Mouse (Mus musculus): ENCODE results near the gene Pnp. TPM values are rescaled to one million over a fixed set of nuclear protein-coding genes. Genes with fewer than 3 reads are reported as not detected.
"Not testable (repeated sequence)": the region's sequence is repeated elsewhere in the genome, so short reads cannot be mapped to it uniquely, and the experiment has no call there.

Pnp gene
- total RNA-seq, 2 experiments from 2014 or later = 4.6 to 6.8 TPM

- no peak for DNase-seq
- intact Hi-C loops (cut with DNase I; ENCODE audit: low total_unique reads) = no loop called here
Observed at GRCm38 (mm10) chr14:50925111-50925920, 5.6 kb upstream of the Pnp start.

GRCm38 (mm10) chr14:50927366-50927765 lies 3.5 kb upstream of the Pnp start:
- intact Hi-C loops (cut with DNase I; ENCODE audit: low total_unique reads) = no loop called here

GRCm38 (mm10) chr14:50929951-50930350 lies 931 bp upstream of the Pnp start:
- intact Hi-C loops (cut with DNase I; ENCODE audit: low total_unique reads) = loop anchor here (5.0 kb wide), 1 partner anchor 128 kb away; no protein-coding TSS in a partner anchor
- peak; percentile 6 for DNase-seq

More at GRCm38 (mm10) chr14:50927366-50927765, 3.5 kb upstream of the Pnp start:
- no peak for DNase-seq

GRCm38 (mm10) chr14:50930377-50930753 lies 517 bp upstream of the Pnp start:
- DNase-seq = peak; percentile 53
- intact Hi-C loops (cut with DNase I; ENCODE audit: low total_unique reads) = loop anchor here (5.0 kb wide), 1 partner anchor 128 kb away; no protein-coding TSS in a partner anchor

- no peak for DNase-seq
- intact Hi-C loops (cut with DNase I; ENCODE audit: low total_unique reads) = loop anchor here (5.0 kb wide), 1 partner anchor 129 kb away; no protein-coding TSS in a partner anchor
Observed at GRCm38 (mm10) chr14:50931493-50932020, 675 bp downstream of the Pnp start.

DNA sequence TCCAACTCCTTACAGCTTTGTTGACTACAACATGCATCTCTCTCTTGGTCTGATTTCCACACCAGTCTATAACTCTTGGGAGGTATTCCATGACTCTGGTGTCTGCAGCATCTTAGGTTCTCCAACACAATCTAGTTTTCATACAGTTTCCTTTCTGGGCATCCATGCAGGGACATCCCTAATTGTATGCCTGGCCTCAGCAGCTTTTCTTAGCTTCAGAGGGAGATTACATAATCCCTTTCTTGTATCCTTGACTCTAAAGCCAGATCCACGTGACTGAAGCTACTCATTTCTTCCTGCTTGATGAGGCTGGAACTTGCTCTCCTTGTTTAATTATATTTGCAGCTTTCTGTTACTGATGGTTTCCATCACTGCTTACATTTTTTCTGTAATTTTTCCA lies 5.8 kb downstream of the Pnp start:
- intact Hi-C loops (cut with DNase I; ENCODE audit: low total_unique reads) = no loop called here
- no peak for DNase-seq

GRCm38 (mm10) chr14:50938119-50938908 lies 7.4 kb downstream of the Pnp start:
- intact Hi-C loops (cut with DNase I; ENCODE audit: low total_unique reads) = no loop called here
- no peak for DNase-seq

DNA sequence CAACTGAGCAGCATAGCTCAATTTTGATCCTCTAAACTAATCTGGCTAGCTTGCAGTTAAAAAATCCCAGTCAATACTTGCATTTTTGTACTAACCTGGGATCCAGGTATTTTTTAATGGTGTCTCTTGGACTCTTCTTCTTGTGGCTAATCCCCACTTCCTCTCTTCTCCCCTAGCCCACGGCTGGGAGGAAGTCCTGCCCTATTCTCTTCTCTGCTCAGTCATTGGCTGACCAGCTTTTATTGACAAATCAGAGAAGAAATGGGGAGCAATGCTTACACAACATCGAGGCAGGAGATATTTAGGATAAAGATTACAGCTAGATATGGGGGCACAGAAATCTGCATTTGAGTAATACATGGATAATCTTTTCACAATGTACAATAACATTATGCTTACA lies 8.1 kb downstream of the Pnp start:
- intact Hi-C loops (cut with DNase I; ENCODE audit: low total_unique reads) = no loop called here
- no peak for DNase-seq

DNA sequence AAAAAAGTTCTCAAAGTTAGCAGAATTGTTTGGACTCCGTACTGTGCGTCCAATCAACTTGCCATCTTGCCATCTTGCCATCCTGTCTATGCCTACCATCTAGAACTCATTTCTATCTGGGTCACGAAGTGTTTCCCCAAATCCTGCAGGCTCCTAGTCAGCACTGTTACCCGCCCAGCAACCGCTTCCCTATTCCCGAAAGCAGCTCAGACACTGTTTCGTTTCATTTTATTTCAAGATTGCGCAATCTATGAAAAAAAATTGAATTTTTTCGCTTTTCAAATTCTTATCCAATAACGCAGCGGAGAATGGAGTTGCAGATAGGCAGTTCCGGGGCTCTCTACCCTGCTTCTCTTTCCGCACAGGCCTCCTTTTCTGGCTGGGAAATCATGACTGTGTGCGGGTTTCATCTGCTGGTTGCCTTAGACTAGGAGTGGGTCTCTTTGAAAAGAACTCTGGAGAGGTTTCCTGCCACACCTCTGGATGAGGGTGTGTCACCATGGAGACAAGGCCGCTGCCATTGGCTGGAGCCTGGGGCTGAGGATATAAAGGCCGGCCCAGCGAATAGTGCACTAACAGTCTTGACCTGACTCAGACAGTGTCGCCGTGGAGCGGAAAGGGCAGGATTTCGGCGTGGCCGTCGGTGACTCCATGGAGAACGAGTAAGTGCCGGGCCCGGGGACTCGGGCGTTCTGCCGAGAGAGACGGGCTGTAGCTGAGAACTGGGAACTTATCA lies 13.2 kb downstream of the Pnp start, which contains the start of gene Gm49342:
Gene Gm49342, plus strand, starts transcription at position 586 of the 736 bp plus-strand sequence.
- DNase-seq = peak; percentile 95
- intact Hi-C loops (cut with DNase I; ENCODE audit: low total_unique reads) = no loop called here

DNA sequence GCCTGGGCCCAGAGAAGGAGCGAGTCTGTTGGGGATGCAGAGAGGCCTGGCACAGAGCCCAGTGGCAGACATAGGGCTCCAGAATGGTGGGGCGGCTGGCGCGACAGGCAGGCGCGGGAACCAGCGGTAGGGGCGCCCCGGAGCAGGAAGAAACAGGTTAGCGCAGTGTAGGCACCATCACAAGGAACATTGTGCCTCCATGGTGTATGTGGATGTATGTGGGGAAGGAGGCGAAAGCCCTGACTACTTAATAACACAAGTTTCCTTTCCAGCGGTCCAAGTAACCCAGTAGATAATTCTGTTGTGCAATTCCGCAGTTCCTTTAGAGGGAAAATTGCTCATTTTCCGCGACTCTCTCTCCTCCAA lies 13.8 kb downstream of the Pnp start:
- intact Hi-C loops (cut with DNase I; ENCODE audit: low total_unique reads); DNase-seq: not testable (repeated sequence)

DNA sequence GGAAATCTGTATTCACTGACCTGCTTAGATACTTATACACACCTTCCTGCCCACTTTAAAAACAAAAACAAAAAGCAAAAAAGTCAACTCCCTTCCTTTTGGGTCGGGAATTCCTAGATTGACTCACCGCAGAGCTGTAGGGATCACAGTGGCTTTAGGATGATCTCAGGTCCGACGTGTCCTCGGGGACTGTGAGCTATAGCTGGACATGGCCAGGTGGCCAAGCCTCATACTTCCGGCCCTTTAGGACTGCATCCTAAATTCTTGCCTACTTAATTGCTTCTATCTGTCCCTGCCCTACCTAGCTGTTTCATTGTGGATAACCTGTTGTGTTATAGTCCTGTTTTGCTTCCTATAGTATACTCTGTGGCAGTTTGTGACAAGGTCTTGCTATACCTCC lies 14.2 kb downstream of the Pnp start:
- DNase-seq; intact Hi-C loops (cut with DNase I; ENCODE audit: low total_unique reads): not testable (repeated sequence)

- intact Hi-C loops (cut with DNase I; ENCODE audit: low total_unique reads) = not testable (repeated sequence)
Observed at GRCm38 (mm10) chr14:50945526-50945925, 14.6 kb downstream of the Pnp start.

GRCm38 (mm10) chr14:50955487-50955886 lies 24.6 kb downstream of the Pnp start:
- intact Hi-C loops (cut with DNase I; ENCODE audit: low total_unique reads) = no loop called here
- no peak for DNase-seq

More at GRCm38 (mm10) chr14:50945526-50945925, 14.6 kb downstream of the Pnp start:
- not testable (repeated sequence) for DNase-seq

DNA sequence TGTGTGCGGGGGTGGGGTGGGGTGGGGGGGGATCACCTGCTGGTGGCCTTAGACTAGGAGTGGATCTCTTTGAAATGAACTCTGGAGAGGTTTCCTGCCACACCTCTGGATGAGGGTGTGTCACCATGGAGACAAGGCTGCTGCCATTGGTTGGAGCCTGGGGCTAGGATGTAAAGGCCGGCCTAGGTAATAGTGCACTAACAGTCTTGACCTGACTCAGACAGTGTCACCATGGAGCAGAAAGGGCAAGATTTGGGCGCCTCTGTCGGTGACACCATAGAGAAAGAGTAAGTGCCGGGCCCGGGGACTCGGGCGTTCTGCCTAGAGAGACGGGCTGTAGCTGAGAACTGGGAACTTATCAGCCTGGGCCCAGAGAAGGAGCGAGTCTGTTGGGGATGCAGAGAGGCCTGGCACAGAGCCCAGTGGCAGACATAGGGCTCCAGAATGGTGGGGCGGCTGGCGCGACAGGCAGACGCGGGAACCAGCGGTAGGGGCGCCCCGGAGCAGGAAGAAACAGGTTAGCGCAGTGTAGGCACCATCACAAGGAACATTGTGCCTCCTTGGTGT lies 25.1 kb downstream of the Pnp start, which contains the start of gene Pnp2:
Gene Pnp2, plus strand, starts transcription at position 51 of the 567 bp plus-strand sequence.
- DNase-seq = peak; percentile 41
- intact Hi-C loops (cut with DNase I; ENCODE audit: low total_unique reads) = not testable (repeated sequence)

- DNase-seq; intact Hi-C loops (cut with DNase I; ENCODE audit: low total_unique reads): not testable (repeated sequence)
Observed at GRCm38 (mm10) chr14:50956724-50957123, 25.8 kb downstream of the Pnp start.

GRCm38 (mm10) chr14:50957146-50957545 lies 26.3 kb downstream of the Pnp start:
- DNase-seq; intact Hi-C loops (cut with DNase I; ENCODE audit: low total_unique reads): not testable (repeated sequence)

DNA sequence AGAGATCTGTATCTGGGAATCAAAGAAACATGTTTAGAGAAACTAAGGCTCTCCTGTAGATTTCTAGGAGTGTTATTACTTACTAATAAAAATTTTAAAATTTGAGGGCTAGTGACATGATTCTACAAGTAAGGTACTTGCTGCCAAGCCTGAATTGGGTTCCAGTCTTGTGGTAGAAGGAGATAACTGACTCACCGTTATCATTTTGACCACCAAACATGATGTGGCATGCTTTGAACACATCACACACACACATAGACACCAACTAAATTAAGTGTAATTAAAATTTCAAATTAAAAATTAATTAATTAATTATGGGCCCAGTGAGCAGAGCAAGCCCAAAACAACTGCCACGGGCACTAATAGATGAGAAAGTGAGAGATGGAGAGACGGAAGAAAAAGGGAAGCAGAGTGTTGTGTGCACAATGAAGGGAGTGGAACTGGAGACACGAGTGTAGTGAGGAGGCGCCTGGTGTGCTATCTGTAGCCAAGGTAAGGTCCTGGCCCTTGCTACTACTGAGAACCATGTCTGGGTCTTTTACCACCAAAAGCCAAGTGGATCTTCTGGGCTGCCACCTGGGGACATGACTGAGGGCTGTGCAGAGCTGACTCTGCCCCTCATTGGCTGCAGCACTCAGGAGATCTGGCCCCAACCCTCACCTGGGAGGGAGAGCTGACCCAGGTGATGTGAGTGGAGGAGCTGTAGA lies 27.6 kb downstream of the Pnp start:
- intact Hi-C loops (cut with DNase I; ENCODE audit: low total_unique reads); DNase-seq: not testable (repeated sequence)

DNA sequence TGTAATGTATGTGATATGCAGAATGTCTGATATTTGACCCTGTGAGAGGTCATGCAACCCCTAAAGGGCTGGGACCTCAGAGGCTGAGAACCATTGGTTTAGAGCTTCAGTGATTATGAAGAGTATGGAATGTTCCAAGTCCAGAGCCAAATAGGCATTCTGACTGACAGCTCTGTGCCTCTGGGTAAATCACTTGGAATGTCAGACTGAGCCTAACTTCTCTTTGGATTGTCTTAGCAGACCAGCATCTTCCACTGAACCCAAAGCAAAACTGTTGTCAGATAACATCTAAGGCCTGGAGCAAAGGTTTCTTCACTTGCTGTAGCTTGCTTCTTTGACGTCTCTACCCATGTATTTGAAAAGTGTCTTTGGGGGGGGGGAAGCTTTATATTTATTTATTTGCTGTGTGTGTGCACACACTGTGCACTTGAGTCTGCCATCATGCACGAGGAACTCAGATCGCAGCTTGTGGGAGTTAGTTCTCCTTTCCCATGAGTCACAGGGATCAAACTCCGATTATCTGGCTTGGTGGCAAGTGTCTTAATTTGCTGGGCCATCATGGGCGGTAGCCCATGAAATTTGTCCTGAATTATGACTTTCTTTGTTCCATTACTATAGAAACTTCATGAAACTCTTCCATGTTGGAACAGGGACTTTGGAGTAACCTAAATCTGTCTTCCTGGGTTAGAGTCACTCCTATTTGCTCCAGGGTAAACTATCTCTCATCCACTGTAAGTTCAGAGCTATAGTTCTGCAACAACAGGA lies 37.5 kb downstream of the Pnp start:
- intact Hi-C loops (cut with DNase I; ENCODE audit: low total_unique reads) = no loop called here
- DNase-seq = no peak

Measured in gastrocnemius, postnatal 14 days (tissue).